Mouse (Mus musculus): ENCODE results near the gene Icmt. TPM values are rescaled to one million over a fixed set of nuclear protein-coding genes. Genes with fewer than 3 reads are reported as not detected.

Gene Icmt
- polyA plus RNA-seq, 1 experiment, result 51.6 TPM

DNA sequence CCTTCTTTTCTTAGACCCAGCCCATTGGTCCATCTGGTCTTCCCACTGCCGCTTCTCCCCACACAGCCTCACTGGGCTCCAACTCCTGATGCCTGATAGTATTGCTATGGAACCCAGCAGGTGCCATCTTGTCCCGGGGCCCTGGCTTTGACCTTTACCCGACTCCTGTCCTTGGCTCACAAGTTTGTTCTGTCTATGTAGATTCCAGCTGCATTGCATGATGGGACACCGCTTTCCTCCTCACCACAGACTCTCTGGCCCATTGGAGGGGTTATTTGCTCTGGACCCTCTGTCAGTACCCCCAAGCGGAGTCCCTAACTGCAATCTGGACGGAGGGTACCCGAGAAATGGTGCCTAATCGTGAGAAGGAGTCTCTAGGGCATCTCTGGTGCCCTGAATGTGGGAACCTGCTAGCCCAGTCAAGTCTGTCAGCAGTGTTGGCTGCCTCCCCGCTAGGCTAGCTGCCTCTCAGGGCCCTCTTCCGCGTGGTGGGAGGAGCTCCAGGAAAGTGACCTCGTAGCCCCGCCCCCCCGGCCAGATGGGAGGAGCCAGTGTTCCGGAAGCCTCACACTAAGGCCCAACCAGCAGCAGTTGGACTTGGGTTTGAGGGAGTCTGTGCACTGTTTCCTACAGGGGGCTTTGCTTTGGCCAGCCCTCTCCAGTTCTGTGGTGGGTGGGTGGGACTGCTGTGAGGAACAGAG is 43.7 kb downstream of the Icmt start:
- TF ChIP-seq POLR2A (IDR thresholded peaks at IDR 0.05; ENCODE audit: control insufficient read depth, low read depth, low read length) (no peak), CTCF (IDR thresholded peaks at IDR 0.05; ENCODE audit: control insufficient read depth, insufficient read depth, insufficient replicate concordance, low read depth, low read length) (no peak)
- H3K27me3 ChIP-seq (ENCODE audit: control insufficient read depth, insufficient read depth, low read length), result no peaks in the 10 kb centered on the region; the same call in 1 of the 2 replicates
- peak overlapping the region; percentile 73 for H3K4me3 ChIP-seq (ENCODE audit: control insufficient read depth, low read depth, low read length)

DNA sequence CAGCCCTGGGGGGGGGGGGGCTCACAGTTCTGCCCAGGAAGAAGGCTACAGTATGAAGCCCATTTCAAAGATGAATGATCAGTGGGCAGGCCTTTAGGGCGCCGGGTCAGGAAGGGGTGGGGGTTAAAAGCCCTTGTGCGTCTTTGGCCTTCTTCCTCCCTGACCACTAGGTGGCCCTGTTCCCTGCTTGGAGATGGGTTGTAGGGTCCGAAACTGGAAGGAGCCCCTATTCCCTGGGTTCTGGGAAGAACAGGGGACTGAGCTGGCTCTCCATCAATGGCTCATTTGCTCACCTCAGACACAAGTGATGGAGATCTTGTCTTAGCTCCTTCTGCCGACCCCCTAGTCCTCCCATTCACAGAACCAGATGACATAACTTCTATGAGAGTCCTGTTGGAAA is 46.3 kb downstream of the Icmt start:
- H3K27me3 ChIP-seq (ENCODE audit: control insufficient read depth, insufficient read depth, low read length), result no peaks in the 10 kb centered on the region; the same call in 1 of the 2 replicates
- no peaks in the 10 kb centered on the region for H3K36me3 ChIP-seq (ENCODE audit: control insufficient read depth, insufficient read depth, low read length)
- TF ChIP-seq POLR2A (IDR thresholded peaks at IDR 0.05; ENCODE audit: control insufficient read depth, low read depth, low read length), result no peak
- TF ChIP-seq CTCF (IDR thresholded peaks at IDR 0.05; ENCODE audit: control insufficient read depth, insufficient read depth, insufficient replicate concordance, low read depth, low read length), result peak; percentile 64; the same call in 1 of the 2 replicates
- H3K4me3 ChIP-seq (ENCODE audit: control insufficient read depth, low read depth, low read length), result peak overlapping the region; percentile 69
- H3K27ac ChIP-seq (ENCODE audit: control insufficient read depth, insufficient read depth, low read depth, low read length), result no peak overlapping the region
- H3K4me1 ChIP-seq (ENCODE audit: control insufficient read depth, insufficient read depth, low read length), result peaks cover 23% of the 10 kb centered on the region

More for the DNA sequence above, 43.7 kb downstream of the Icmt start:
- H3K4me1 ChIP-seq (ENCODE audit: control insufficient read depth, insufficient read depth, low read length), result peaks cover 25% of the 10 kb centered on the region
- peak overlapping the region; percentile 56 for H3K27ac ChIP-seq (ENCODE audit: control insufficient read depth, insufficient read depth, low read depth, low read length)
- H3K36me3 ChIP-seq (ENCODE audit: control insufficient read depth, insufficient read depth, low read length), result no peaks in the 10 kb centered on the region

DNA sequence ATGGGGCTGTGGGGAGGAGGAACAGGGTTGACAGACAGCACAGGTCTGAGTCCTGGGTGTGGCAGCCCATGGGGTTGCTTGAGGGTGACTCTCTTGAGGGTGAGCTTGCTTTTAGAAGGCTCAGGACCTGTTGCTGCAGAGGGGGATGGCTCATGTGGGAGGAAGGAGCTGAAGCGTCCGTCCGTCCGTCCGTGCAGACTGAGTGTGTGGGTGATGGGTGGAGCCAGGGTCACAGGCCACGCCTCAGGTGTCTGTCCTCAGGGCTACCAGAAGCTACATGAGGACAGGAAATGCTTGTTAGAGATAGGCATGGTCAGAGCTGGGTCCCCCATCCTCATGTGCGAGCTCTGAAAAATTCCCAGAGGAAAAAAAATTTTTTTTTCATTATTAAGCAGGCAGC is 47.6 kb downstream of the Icmt start:
- H3K4me3 ChIP-seq (ENCODE audit: control insufficient read depth, low read depth, low read length), result peak overlapping the region; percentile 48
- H3K27me3 ChIP-seq (ENCODE audit: control insufficient read depth, insufficient read depth, low read length), result no peaks in the 10 kb centered on the region; the same call in 1 of the 2 replicates
- TF ChIP-seq CTCF (IDR thresholded peaks at IDR 0.05; ENCODE audit: control insufficient read depth, insufficient read depth, insufficient replicate concordance, low read depth, low read length) (no peak), POLR2A (IDR thresholded peaks at IDR 0.05; ENCODE audit: control insufficient read depth, low read depth, low read length) (no peak)
- H3K27ac ChIP-seq (ENCODE audit: control insufficient read depth, insufficient read depth, low read depth, low read length), result no peak overlapping the region
- H3K36me3 ChIP-seq (ENCODE audit: control insufficient read depth, insufficient read depth, low read length), result no peaks in the 10 kb centered on the region
- peaks cover 19% of the 10 kb centered on the region for H3K4me1 ChIP-seq (ENCODE audit: control insufficient read depth, insufficient read depth, low read length)

DNA sequence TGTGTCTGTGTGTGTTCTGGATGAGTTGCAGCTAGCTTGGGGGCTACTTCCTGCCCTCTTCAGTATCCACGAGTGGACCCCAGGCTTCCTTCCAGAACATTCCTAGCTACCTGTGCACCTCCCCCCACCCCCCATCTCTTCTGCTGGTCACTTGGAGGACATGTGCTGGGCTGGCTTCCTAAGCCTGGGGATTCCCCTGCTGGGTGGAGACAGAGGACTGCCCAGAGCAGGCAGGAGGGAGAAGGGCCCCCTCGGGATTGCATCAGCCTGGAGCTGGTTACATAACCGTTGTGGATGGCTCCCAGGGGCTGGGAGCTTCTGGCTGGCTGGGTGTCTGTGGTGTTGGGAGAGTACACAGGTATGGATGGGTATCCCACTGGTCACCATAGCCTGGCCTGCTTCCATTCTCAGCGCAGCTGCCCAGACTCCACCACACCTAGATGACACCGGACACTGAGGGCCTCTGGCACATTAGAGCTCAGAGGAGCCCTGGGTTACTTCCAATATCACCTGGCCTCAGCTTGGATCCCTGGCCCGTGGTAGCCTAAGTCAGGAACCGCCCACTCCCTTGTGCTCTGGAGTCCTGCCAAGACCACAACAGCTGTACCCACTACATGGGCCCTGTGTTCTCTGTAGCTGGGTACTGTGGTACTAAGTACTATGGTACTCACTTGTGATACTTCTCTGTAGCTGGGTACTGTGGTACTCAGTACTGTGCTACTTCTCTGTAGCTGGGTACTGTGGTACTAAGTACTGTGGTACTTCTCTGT is 48.3 kb downstream of the Icmt start:
- no peaks in the 10 kb centered on the region for H3K36me3 ChIP-seq (ENCODE audit: control insufficient read depth, insufficient read depth, low read length)
- peak overlapping the region; percentile 3 for H3K4me3 ChIP-seq (ENCODE audit: control insufficient read depth, low read depth, low read length)
- H3K27me3 ChIP-seq (ENCODE audit: control insufficient read depth, insufficient read depth, low read length), result no peaks in the 10 kb centered on the region
- H3K4me1 ChIP-seq (ENCODE audit: control insufficient read depth, insufficient read depth, low read length), result peaks cover 19% of the 10 kb centered on the region
- TF ChIP-seq CTCF (IDR thresholded peaks at IDR 0.05; ENCODE audit: control insufficient read depth, insufficient read depth, insufficient replicate concordance, low read depth, low read length), result no peak
- TF ChIP-seq POLR2A (IDR thresholded peaks at IDR 0.05; ENCODE audit: control insufficient read depth, low read depth, low read length), result no peak
- H3K27ac ChIP-seq (ENCODE audit: control insufficient read depth, insufficient read depth, low read depth, low read length), result no peak overlapping the region

DNA sequence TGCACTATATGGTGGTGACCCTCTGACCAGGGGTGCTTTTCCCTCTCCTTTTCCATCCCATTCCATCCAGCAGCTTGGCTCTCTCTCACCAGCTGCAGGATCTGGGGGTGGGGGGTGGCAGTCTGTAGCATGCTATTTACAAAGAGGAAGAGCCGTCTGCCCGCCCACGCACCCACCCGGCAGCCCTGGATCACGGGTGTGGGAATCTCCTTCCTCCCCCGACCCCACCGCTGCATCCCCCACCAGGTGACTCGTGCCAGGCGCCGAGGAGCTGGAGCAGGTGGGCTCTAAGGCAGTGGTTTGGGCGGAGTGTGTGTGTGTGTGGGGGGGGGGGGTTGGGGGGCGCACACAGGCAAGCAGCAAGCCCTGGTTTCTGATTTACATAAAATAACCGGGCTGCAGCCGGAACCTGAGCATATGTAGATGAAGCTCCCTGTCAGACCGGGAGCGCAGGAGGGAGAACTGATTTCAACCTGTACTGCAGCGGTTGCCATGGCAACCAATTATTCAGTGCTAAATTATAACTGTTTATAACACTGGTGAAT is 52.9 kb downstream of the Icmt start:
- H3K27ac ChIP-seq (ENCODE audit: control insufficient read depth, insufficient read depth, low read depth, low read length), result no peak overlapping the region
- peaks cover 10% of the 10 kb centered on the region for H3K4me1 ChIP-seq (ENCODE audit: control insufficient read depth, insufficient read depth, low read length)
- no peak overlapping the region for H3K4me3 ChIP-seq (ENCODE audit: control insufficient read depth, low read depth, low read length)
- H3K27me3 ChIP-seq (ENCODE audit: control insufficient read depth, insufficient read depth, low read length), result no peaks in the 10 kb centered on the region
- H3K36me3 ChIP-seq (ENCODE audit: control insufficient read depth, insufficient read depth, low read length), result no peaks in the 10 kb centered on the region
- TF ChIP-seq POLR2A (IDR thresholded peaks at IDR 0.05; ENCODE audit: control insufficient read depth, low read depth, low read length) (no peak), CTCF (IDR thresholded peaks at IDR 0.05; ENCODE audit: control insufficient read depth, insufficient read depth, insufficient replicate concordance, low read depth, low read length) (no peak)

DNA sequence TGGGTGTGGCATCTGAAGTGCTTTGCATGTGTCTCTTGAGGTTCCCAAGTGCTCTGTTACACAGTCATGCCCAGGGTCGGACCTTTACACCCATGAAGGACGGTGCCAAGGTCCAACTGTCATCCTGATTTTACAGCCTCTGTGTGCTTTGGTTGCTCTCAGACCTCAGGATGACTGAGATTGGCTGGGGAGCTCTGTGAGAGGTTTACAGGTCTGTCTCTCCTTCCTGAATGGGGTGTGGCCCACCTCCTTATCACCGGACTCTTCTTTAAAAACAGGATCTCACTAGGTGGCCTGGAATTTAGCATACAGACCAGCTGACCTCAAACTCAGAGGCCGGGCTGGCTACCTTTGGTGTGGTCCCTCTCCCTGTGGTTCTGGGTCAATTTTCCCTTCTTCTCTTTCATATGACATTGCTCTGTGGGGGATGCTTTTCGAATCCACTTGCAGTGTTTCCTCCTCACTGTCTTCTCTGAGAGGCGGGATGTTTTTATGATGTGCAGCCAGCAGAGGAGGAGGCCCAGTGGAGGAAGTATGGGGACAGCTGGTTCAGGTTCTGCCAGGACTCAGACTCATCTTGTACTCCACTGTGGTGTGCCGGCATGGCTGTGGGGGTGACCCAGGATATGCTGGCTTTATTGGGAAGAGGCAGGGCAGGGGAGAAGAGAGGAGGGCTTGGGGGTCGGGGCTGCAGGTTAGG is 53.8 kb downstream of the Icmt start:
- Histone ChIP-seq H3K27me3 (ENCODE audit: control insufficient read depth, insufficient read depth, low read length) (no peaks in the 10 kb centered on the region), H3K4me1 (ENCODE audit: control insufficient read depth, insufficient read depth, low read length) (peaks cover 7% of the 10 kb centered on the region; the same call in 1 of the 2 replicates), H3K36me3 (ENCODE audit: control insufficient read depth, insufficient read depth, low read length) (no peaks in the 10 kb centered on the region), H3K4me3 (ENCODE audit: control insufficient read depth, low read depth, low read length) (no peak overlapping the region), H3K27ac (ENCODE audit: control insufficient read depth, insufficient read depth, low read depth, low read length) (no peak overlapping the region)
- TF ChIP-seq CTCF (IDR thresholded peaks at IDR 0.05; ENCODE audit: control insufficient read depth, insufficient read depth, insufficient replicate concordance, low read depth, low read length) (no peak), POLR2A (IDR thresholded peaks at IDR 0.05; ENCODE audit: control insufficient read depth, low read depth, low read length) (no peak)
